Mouse (Mus musculus): Measurements from ENCODE around the gene Chst4. TPM values are rescaled to one million over a fixed set of nuclear protein-coding genes. Genes with fewer than 3 reads are reported as not detected.

The Chst4 gene
- polyA plus RNA-seq, 2 experiments, result not detected

- DNase-seq (ENCODE audit: low read depth in 3 of 3, low spot score in 3 of 3) (no peak), ATAC-seq (ENCODE audit: insufficient read depth) (no peak)
- whole genome bisulfite sequencing (ENCODE audit: insufficient replicate concordance), result 63% methylated on average over 8 of the region's 8 CpGs
Measured at GRCm38 (mm10) chr8:110058207-110058606, 18.7 kb upstream of the Chst4 start.

GRCm38 (mm10) chr8:110051208-110051607 is 11.7 kb upstream of the Chst4 start:
- no peak overlapping the region for H3K4me3 ChIP-seq (ENCODE audit: insufficient read depth in 1 of 2, low read depth in 2 of 2, low read length in 2 of 2)
- DNase-seq (ENCODE audit: low read depth in 3 of 3, low spot score in 3 of 3), result no peak
- no peaks in the 10 kb centered on the region for H3K9me3 ChIP-seq (ENCODE audit: control insufficient read depth, low read length)
- no peak for ATAC-seq (ENCODE audit: insufficient read depth)
- H3K36me3 ChIP-seq (replicated peaks; ENCODE audit: control insufficient read depth, insufficient read depth, low read depth), result no peaks in the 10 kb centered on the region
- no peak overlapping the region for H3K9ac ChIP-seq (replicated peaks)
- TF ChIP-seq CTCF (IDR thresholded peaks at IDR 0.05; ENCODE audit: low read depth) (no peak), EP300 (IDR thresholded peaks at IDR 0.05; ENCODE audit: low read depth) (no peak)
- H3K4me2 ChIP-seq (ENCODE audit: low read depth), result no peak overlapping the region
- no peaks in the 10 kb centered on the region for H3K27me3 ChIP-seq (ENCODE audit: control insufficient read depth, insufficient read depth, low read length)
- H3K4me1 ChIP-seq (replicated peaks; ENCODE audit: control insufficient read depth in 2 of 2, insufficient read depth in 2 of 2, low read length in 1 of 2), result no peaks in the 10 kb centered on the region
- WGBS (ENCODE audit: insufficient replicate concordance), result 58% methylated on average over 6 of the region's 6 CpGs
- H3K27ac ChIP-seq, result no peak overlapping the region

More at GRCm38 (mm10) chr8:110058207-110058606, 18.7 kb upstream of the Chst4 start:
- Histone ChIP-seq H3K9me3 (ENCODE audit: control insufficient read depth, low read length) (no peaks in the 10 kb centered on the region), H3K4me3 (ENCODE audit: insufficient read depth in 1 of 2, low read depth in 2 of 2, low read length in 2 of 2) (no peak overlapping the region), H3K9ac (replicated peaks) (no peak overlapping the region), H3K27ac (no peak overlapping the region), H3K27me3 (ENCODE audit: control insufficient read depth, insufficient read depth, low read length) (no peaks in the 10 kb centered on the region), H3K36me3 (replicated peaks; ENCODE audit: control insufficient read depth, insufficient read depth, low read depth) (no peaks in the 10 kb centered on the region), H3K4me1 (replicated peaks; ENCODE audit: control insufficient read depth in 2 of 2, insufficient read depth in 2 of 2, low read length in 1 of 2) (no peaks in the 10 kb centered on the region), H3K4me2 (ENCODE audit: low read depth) (no peak overlapping the region)
- TF ChIP-seq CTCF (IDR thresholded peaks at IDR 0.05; ENCODE audit: low read depth) (no peak), EP300 (IDR thresholded peaks at IDR 0.05; ENCODE audit: low read depth) (no peak)

DNA sequence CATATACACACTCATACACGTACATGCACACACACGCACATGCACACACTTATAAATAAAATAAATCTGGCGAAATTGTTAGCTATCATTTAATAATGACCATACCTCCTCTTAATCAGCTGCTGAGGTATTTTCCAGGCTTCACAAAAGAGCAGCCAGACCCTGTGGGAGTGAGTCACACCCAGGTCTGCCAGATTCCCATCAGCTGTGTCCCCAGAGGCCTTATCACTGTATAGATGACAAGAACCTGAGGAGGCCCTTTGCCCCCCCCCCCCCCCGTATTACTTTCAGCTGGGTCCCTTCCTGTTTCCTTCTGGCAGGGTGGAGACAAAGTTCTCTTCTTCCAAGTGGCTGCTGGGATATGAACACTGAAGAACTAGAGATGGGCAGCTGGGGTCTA is 969 bp upstream of the Chst4 start:
- Histone ChIP-seq H3K9ac (replicated peaks) (no peak overlapping the region), H3K27ac (no peak overlapping the region), H3K27me3 (ENCODE audit: control insufficient read depth, insufficient read depth, low read length) (no peaks in the 10 kb centered on the region), H3K9me3 (ENCODE audit: control insufficient read depth, low read length) (no peaks in the 10 kb centered on the region; the same call in 1 of the 2 replicates), H3K36me3 (replicated peaks; ENCODE audit: control insufficient read depth, insufficient read depth, low read depth) (no peaks in the 10 kb centered on the region), H3K4me1 (replicated peaks; ENCODE audit: control insufficient read depth in 2 of 2, insufficient read depth in 2 of 2, low read length in 1 of 2) (no peaks in the 10 kb centered on the region), H3K4me2 (ENCODE audit: low read depth) (no peak overlapping the region), H3K4me3 (ENCODE audit: insufficient read depth in 1 of 2, low read depth in 2 of 2, low read length in 2 of 2) (no peak overlapping the region)
- no peak for TF ChIP-seq CTCF (IDR thresholded peaks at IDR 0.05; ENCODE audit: low read depth)
- no peak for TF ChIP-seq EP300 (IDR thresholded peaks at IDR 0.05; ENCODE audit: low read depth)
- WGBS (ENCODE audit: insufficient replicate concordance), result 49% methylated on average over 4 of the region's 4 CpGs
- no peak for DNase-seq (ENCODE audit: low read depth in 3 of 3, low spot score in 3 of 3)
- no peak for ATAC-seq (ENCODE audit: insufficient read depth)

- ATAC-seq (ENCODE audit: insufficient read depth), result no peak
Measured at GRCm38 (mm10) chr8:110039216-110039615, 324 bp downstream of the Chst4 start.

GRCm38 (mm10) chr8:110036156-110036555 is 3.4 kb downstream of the Chst4 start:
- 39% methylated on average over 2 of the region's 2 CpGs for WGBS (ENCODE audit: insufficient replicate concordance)
- Histone ChIP-seq H3K4me3 (ENCODE audit: insufficient read depth in 1 of 2, low read depth in 2 of 2, low read length in 2 of 2) (no peak overlapping the region), H3K4me1 (replicated peaks; ENCODE audit: control insufficient read depth in 2 of 2, insufficient read depth in 2 of 2, low read length in 1 of 2) (no peaks in the 10 kb centered on the region; a peak in 1 of 4 replicates), H3K9me3 (ENCODE audit: control insufficient read depth, low read length) (no peaks in the 10 kb centered on the region), H3K36me3 (replicated peaks; ENCODE audit: control insufficient read depth, insufficient read depth, low read depth) (no peaks in the 10 kb centered on the region), H3K27me3 (ENCODE audit: control insufficient read depth, insufficient read depth, low read length) (no peaks in the 10 kb centered on the region), H3K4me2 (ENCODE audit: low read depth) (no peak overlapping the region), H3K9ac (replicated peaks) (no peak overlapping the region), H3K27ac (no peak overlapping the region)
- no peak for TF ChIP-seq EP300 (IDR thresholded peaks at IDR 0.05; ENCODE audit: low read depth)
- no peak for TF ChIP-seq CTCF (IDR thresholded peaks at IDR 0.05; ENCODE audit: low read depth)
- ATAC-seq (ENCODE audit: insufficient read depth), result no peak
- no peak for DNase-seq (ENCODE audit: low read depth in 3 of 3, low spot score in 3 of 3)

More at GRCm38 (mm10) chr8:110039216-110039615, 324 bp downstream of the Chst4 start:
- Histone ChIP-seq H3K4me1 (replicated peaks; ENCODE audit: control insufficient read depth in 2 of 2, insufficient read depth in 2 of 2, low read length in 1 of 2) (no peaks in the 10 kb centered on the region; a peak in 1 of 4 replicates), H3K36me3 (replicated peaks; ENCODE audit: control insufficient read depth, insufficient read depth, low read depth) (no peaks in the 10 kb centered on the region), H3K4me2 (ENCODE audit: low read depth) (no peak overlapping the region), H3K9me3 (ENCODE audit: control insufficient read depth, low read length) (no peaks in the 10 kb centered on the region; the same call in 1 of the 2 replicates), H3K27me3 (ENCODE audit: control insufficient read depth, insufficient read depth, low read length) (no peaks in the 10 kb centered on the region), H3K4me3 (ENCODE audit: insufficient read depth in 1 of 2, low read depth in 2 of 2, low read length in 2 of 2) (no peak overlapping the region), H3K27ac (no peak overlapping the region), H3K9ac (replicated peaks) (no peak overlapping the region)
- DNase-seq (ENCODE audit: low read depth in 3 of 3, low spot score in 3 of 3), result no peak
- TF ChIP-seq EP300 (IDR thresholded peaks at IDR 0.05; ENCODE audit: low read depth), result no peak
- no peak for TF ChIP-seq CTCF (IDR thresholded peaks at IDR 0.05; ENCODE audit: low read depth)
- 32% methylated on average over 7 of the region's 7 CpGs for WGBS (ENCODE audit: insufficient replicate concordance)
